Mouse (Mus musculus) hindbrain, postnatal 0 days (tissue): Measurements from ENCODE around the gene Acacb. TPM values are rescaled to one million over a fixed set of nuclear protein-coding genes. Genes with fewer than 3 reads are reported as not detected.

Source experiments
- ATAC-seq: fragments of 200-750 bp; cut with Nextera tagmentation; 2 replicates; pipeline ENCODE4 v1.8.0; 2017; ENCODE audit warnings: mild to moderate bottlenecking, moderate TSS enrichment, moderate library complexity
- DNase-seq: peaks from one replicate; pipeline ENCODE4 v3.0.0-alpha.2; 2015; ENCODE audit warnings: low spot score
- H3K27ac ChIP-seq: fragments of 300-500 bp; sonication (generic); 2 replicates; pipeline ENCODE4 v1.5.1; 2014; ENCODE audit warnings: mild to moderate bottlenecking
- H3K27me3 ChIP-seq: fragments of 300-500 bp; sonication (generic); 2 replicates; pipeline ENCODE4 v1.6.1; 2014; ENCODE audit warnings: low read length, mixed read lengths; ENCODE audit not compliant: insufficient read depth
- H3K36me3 ChIP-seq: fragments of 300-500 bp; sonication (generic); 2 replicates; pipeline ENCODE4 v1.6.1; 2014; ENCODE audit warnings: low read length, mixed read lengths; ENCODE audit not compliant: insufficient read depth
- H3K4me1 ChIP-seq: fragments of 300-500 bp; sonication (generic); 2 replicates; pipeline ENCODE4 v1.6.1; 2014; ENCODE audit warnings: antibody characterized with exemption, low read length, mixed read lengths; ENCODE audit not compliant: insufficient read depth
- H3K4me2 ChIP-seq: fragments of 300-500 bp; sonication (generic); 2 replicates; pipeline ENCODE4 v1.6.1; 2014; ENCODE audit warnings: low read depth, mild to moderate bottlenecking, low read length, moderate library complexity, mixed read lengths
- H3K4me3 ChIP-seq: fragments of 300-500 bp; sonication (generic); 2 replicates; pipeline ENCODE4 v1.5.1; 2014; ENCODE audit warnings: low read length
- H3K9ac ChIP-seq: fragments of 300-500 bp; sonication (generic); replicated peaks from 2 replicates; pipeline ENCODE4 v1.6.1; 2014; ENCODE audit warnings: mild to moderate bottlenecking, low read length, moderate library complexity, mixed read lengths
- H3K9me3 ChIP-seq: fragments of 300-500 bp; sonication (generic); 2 replicates; pipeline ENCODE4 v1.6.1; 2016; ENCODE audit warnings: low read length, mixed read lengths
- CTCF ChIP-seq: IDR thresholded peaks from 2 replicates; pipeline ENCODE4 v1.5.1; 2016; ENCODE audit warnings: antibody characterized with exemption, control low read depth, low read depth
- WGBS: fragments of 180-500 bp; shearing (Covaris S2); extraction: QIAGEN DNeasy Blood & Tissue Kit; methylation state at CpG from one replicate; pipeline ENCODE4 v1.1.7; 2014; 5-methylcytosine and 5-hydroxymethylcytosine counted together
- polyA plus RNA-seq: library from polyadenylated mRNA; unstranded; fragments of >200 nt; fragmentation: Nextera tagmentation; extraction: Ambion mirVana; gene quantifications from 2 replicates; pipeline ENCODE4 v1.2.1, GENCODE M21; 2015
- total RNA-seq: library from RNA; depleted of rRNA; stranded (reverse); fragments of >200 nt; gene quantifications from 2 replicates; pipeline ENCODE4 v1.2.3, GENCODE M21; 2014

Gene Acacb
- total and polyA plus RNA-seq, 2 experiments from 2014 or later = 6.1 to 7.0 TPM

DNA sequence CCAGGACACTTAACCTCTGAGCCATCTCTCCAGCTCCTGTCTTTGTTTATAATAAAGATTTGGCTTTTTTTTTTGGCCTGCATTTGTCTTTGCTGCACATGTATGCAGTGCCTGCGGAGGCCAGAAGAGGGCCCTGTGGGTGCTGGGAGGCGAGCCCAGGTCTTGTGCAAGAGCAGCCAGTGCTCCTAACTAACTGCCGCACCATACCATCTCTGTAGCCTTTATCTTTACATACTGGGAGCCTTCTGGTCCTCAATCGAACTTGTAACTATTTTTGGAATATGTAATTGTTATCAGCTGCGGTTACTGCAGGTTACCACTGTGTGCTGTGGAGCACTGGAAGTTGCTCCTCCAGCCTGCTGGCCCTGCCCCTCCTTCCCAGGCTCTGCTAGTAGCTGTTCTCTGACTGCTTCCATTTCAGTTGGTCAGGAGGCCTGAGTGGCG lies 12.2 kb upstream of the Acacb start:
- DNase-seq = peak; percentile 64

DNA sequence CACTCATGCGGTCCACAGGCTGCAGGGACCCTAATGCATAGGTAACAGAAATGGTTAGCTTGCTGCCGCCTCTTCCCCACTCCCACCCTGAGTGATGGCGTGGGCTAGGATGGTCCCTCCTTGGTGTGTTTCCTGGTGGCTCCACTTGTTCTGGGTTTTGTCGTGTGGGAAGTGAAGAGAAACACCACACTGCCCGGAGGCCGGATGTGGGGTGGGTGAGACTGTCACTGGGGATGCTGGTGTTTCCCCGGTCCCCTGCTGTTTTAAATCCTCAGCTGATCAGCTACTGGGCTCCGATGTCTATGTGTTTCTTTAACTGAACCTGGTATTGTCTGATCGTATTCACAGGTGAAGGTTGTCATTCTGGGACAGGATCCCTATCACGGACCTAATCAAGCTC lies 10.8 kb upstream of the Acacb start:
- Histone ChIP-seq H3K9ac (no peak overlapping the region), H3K4me1 (peaks cover 4% of the 10 kb centered on the region), H3K4me2 (no peak overlapping the region), H3K36me3 (no peaks in the 10 kb centered on the region), H3K9me3 (no peaks in the 10 kb centered on the region), H3K27me3 (no peaks in the 10 kb centered on the region), H3K4me3 (no peak overlapping the region), H3K27ac (no peak overlapping the region)
- ATAC-seq = no peak
- DNase-seq = no peak
- WGBS = 90% methylated on average over 10 of the region's 10 CpGs
- no peak for TF ChIP-seq CTCF

More for the DNA sequence above, 12.2 kb upstream of the Acacb start:
- H3K9ac ChIP-seq = no peak overlapping the region
- no peak overlapping the region for H3K27ac ChIP-seq
- no peaks in the 10 kb centered on the region for H3K27me3 ChIP-seq
- H3K4me2 ChIP-seq = no peak overlapping the region
- peaks cover 4% of the 10 kb centered on the region for H3K4me1 ChIP-seq
- H3K9me3 ChIP-seq = no peaks in the 10 kb centered on the region
- 53% methylated on average over 6 of the region's 6 CpGs for WGBS
- peak; percentile 70 for TF ChIP-seq CTCF
- no peak overlapping the region for H3K4me3 ChIP-seq
- H3K36me3 ChIP-seq = no peaks in the 10 kb centered on the region
- no peak for ATAC-seq

DNA sequence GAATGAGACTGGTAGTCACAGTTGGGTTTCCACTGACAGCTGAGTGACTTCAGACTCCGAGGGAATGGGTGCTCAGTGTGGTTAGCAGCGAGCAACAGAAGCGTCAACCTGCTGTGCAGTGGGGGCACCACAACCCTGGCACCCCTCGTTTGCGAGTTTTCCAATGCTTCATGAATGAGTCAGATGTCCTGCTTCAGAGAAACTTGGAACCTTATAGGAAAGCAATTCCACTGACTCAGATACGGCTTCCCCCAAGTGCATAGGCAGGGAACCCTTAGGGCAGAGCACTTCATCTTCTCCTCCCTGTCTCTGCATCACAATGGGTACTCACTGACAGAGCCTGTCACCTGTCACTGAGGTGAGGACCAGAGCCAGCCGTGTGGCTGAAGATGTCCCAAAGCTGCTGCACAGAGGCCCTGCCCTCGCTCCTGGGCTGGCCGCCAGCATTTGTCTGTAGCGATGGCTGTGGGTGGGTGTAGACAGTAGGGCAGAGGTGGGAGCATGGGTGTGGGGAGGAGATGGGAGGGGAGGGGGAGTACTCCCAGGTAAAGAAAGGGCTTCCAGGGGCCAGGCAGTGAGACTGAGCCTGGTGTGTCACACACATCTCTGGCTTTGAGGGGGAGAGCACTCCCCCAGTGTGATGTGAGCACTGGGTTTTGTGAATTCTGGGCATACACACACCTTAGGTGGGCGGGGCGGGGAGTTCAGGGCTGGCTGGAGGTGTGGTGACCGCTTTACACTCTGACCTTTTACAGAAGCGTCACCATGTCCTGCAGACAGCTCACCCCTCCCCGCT lies 8.7 kb upstream of the Acacb start:
- DNase-seq (no peak), ATAC-seq (no peak)
- Histone ChIP-seq H3K9ac (0 out of 2 replicates have a peak overlapping the region, but pooled peaks have one; percentile 9), H3K9me3 (no peaks in the 10 kb centered on the region), H3K27ac (peak overlapping the region; percentile 87; the same call in 1 of the 2 replicates), H3K27me3 (no peaks in the 10 kb centered on the region), H3K36me3 (no peaks in the 10 kb centered on the region), H3K4me1 (peaks cover 4% of the 10 kb centered on the region), H3K4me2 (no peak overlapping the region), H3K4me3 (no peak overlapping the region)
- 62% methylated on average over 15 of the region's 15 CpGs for WGBS
- TF ChIP-seq CTCF = no peak

DNA sequence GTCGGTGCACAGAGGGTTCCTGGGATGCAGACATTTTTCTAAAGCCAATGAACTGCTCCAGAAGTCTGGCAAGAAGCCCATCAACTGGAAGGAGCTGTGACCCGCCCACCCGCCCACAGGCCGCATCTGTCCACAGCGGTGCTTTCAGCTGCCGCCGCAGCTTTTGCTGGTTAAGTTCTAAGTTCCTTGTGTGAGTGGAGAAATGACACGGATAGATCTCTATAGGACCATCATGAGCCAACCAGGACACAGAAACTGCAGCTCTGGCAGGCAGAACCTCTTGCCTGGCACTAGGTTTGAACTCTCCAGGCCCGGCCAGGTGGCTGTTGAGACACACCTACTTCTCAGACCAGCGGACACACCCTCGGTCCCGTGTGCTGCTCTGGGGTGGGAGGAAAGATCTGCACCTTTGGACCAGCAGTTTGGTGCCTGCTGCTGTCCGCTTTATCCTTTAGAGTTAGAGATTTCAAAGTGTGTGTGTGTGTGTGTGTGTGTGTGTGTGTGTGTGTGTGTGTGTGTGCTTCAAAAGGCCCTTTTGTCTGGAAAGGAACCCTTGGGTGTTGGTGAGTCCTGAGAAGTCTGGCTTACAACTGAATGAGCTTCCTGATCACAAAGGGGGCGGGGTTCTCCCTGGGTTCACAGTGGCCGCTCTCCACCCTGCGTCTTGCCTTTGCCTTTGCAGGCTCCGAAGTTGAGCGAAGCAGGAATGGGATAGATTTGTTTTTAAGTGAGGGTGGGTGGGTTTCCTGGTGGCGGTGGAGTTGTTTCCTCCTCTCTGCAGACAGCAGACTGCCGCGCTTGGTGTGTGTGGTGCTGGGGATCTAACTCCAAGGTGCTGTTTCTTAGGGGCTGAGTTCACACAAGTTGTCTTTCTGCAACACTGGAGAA lies 7.8 kb upstream of the Acacb start:
- DNase-seq (peak; percentile 55), ATAC-seq (peak; percentile 41; the same call in 1 of the 2 replicates)
- Histone ChIP-seq H3K4me2 (peak overlapping the region; percentile 34), H3K27me3 (no peaks in the 10 kb centered on the region), H3K27ac (peak overlapping the region; percentile 87), H3K9me3 (no peaks in the 10 kb centered on the region), H3K4me1 (peaks cover 4% of the 10 kb centered on the region), H3K36me3 (no peaks in the 10 kb centered on the region), H3K9ac (0 out of 2 replicates have a peak overlapping the region, but pooled peaks have one; percentile 9), H3K4me3 (no peak overlapping the region)
- TF ChIP-seq CTCF = no peak
- whole genome bisulfite sequencing = 43% methylated on average over 21 of the region's 21 CpGs

DNA sequence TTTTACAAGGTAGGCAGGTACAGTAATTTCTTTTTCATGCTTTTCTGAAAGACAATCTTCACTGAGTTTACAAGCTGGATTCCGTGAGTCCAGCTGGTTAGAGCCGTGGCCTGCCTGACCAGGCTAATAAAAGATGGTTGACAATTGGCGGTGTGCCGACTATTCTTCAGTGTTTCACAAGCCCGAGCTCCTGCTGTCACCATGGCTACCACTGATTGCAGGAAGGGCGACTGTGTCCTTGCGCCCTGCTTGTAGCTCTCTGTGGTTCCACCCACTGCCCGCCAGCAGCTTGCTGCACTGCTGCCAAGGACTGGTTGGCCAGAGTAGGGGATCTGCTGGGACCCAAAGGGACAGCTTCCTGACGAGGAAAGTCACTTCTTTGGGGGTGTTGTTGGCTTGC lies 7.2 kb upstream of the Acacb start:
- H3K9ac ChIP-seq = 0 out of 2 replicates have a peak overlapping the region, but pooled peaks have one; percentile 4
- WGBS = 13% methylated on average over 9 of the region's 9 CpGs
- no peak for TF ChIP-seq CTCF

GRCm38 (mm10) chr5:114147043-114147972 lies 973 bp downstream of the Acacb start:
- DNase-seq = no peak
- Histone ChIP-seq H3K9me3 (no peaks in the 10 kb centered on the region), H3K4me2 (no peak overlapping the region), H3K4me3 (no peak overlapping the region), H3K4me1 (no peaks in the 10 kb centered on the region), H3K36me3 (no peaks in the 10 kb centered on the region), H3K27ac (no peak overlapping the region), H3K27me3 (no peaks in the 10 kb centered on the region), H3K9ac (no peak overlapping the region)
- ATAC-seq = no peak
- 83% methylated on average over 14 of the region's 14 CpGs for WGBS
- no peak for TF ChIP-seq CTCF

More for the DNA sequence above, 7.2 kb upstream of the Acacb start:
- ATAC-seq (peak; percentile 93), DNase-seq (peak; percentile 96)
- Histone ChIP-seq H3K9me3 (no peaks in the 10 kb centered on the region), H3K36me3 (no peaks in the 10 kb centered on the region), H3K4me3 (no peak overlapping the region), H3K4me2 (peak overlapping the region; percentile 34), H3K4me1 (peaks cover 4% of the 10 kb centered on the region), H3K27ac (peak overlapping the region; percentile 87), H3K27me3 (no peaks in the 10 kb centered on the region)
